In the genomic region with DNA sequence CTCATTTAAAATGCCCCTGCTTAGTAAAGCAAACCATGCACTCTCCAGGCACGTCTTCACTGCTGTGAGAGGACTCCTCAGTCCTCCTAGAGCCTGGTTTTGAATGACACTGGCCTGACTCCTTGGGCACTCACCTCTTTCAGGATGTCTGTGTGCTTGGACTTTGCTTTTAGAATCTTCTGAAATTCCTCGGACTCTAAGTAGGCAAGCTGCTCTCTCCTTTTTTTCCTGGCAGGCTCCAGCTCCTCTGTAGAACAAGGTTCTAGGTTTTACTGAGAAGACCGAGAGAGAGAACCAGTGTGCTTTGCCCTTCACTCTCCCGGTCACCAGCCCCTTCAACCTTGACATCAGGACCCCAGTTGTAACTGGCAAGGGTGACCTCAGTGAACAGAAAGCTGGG, we compare ENCODE assay signal across 24 mouse cellular contexts. TPM values are rescaled to one million over a fixed set of nuclear protein-coding genes. Genes with fewer than 3 reads are reported as not detected.
DNase-seq lines count a peak whose midpoint lies in the region; ATAC-seq lines count a peak whose summit lies in the region.
"Had no signal": no experiment of that assay in that cellular context is flagged by ENCODE, and none has a peak within 500 bp of the region (broad histone marks: within the 10 kb centered on the region; RNA-seq: fewer than 3 reads in every experiment).

No protein-coding gene starts in this region.

- no peak overlapping the region for H3K9ac ChIP-seq in kidney, embryonic 16.5 days (replicated peaks; ENCODE audit: low read length)
- H3K9ac ChIP-seq: embryonic facial prominence, embryonic 12.5 days; forebrain, embryonic 13.5 days; forebrain, embryonic 15.5 days had no signal

- DNase-seq in kidney, adult 11 months = peak; percentile 19
- no peak for DNase-seq in kidney, adult 18-20 months
- peak; percentile 26 to 49 for DNase-seq in kidney, adult 8-10 months
- peak; percentile 40 to 49 for DNase-seq in kidney, postnatal 36 days
- no peak for DNase-seq in kidney, postnatal 10 days
- DNase-seq: adrenal gland, adult 8-10 months; adrenal gland, postnatal 14 days; adrenal gland, postnatal 36 days; B cell, adult 2 months; cerebellum, adult 11-12 months; cerebellum, adult 2 months; cerebellum, adult 9-10 months; cerebellum, postnatal 10 days; cerebellum, postnatal 25 days had no signal

- H3K27me3 ChIP-seq in kidney, embryonic 16.5 days (ENCODE audit: insufficient read depth, low read length) = no peaks in the 10 kb centered on the region
- H3K27me3 ChIP-seq: CH12.LX; embryonic facial prominence, embryonic 12.5 days; forebrain, embryonic 13.5 days; forebrain, embryonic 15.5 days; Patski had no signal

- no peak for ATAC-seq in kidney, embryonic 16.5 days (ENCODE audit: low FRiP score, low TSS enrichment)
- ATAC-seq: activated CD4-positive, CD25-positive, alpha-beta regulatory T cell, adult 4 months; CD4-positive, CD25-positive, alpha-beta regulatory T cell, adult 4 months; forebrain, embryonic 13.5 days; forebrain, embryonic 15.5 days; Patski had no signal

- no peaks in the 10 kb centered on the region for H3K4me1 ChIP-seq in kidney, embryonic 16.5 days (ENCODE audit: insufficient read depth, low read length)
- H3K4me1 ChIP-seq: embryonic facial prominence, embryonic 10.5 days; embryonic facial prominence, embryonic 12.5 days; forebrain, embryonic 13.5 days; forebrain, embryonic 15.5 days had no signal

- H3K4me3 ChIP-seq in kidney, embryonic 16.5 days (ENCODE audit: low read length) = no peak overlapping the region
- H3K4me3 ChIP-seq: embryonic facial prominence, embryonic 10.5 days; embryonic facial prominence, embryonic 12.5 days; forebrain, embryonic 13.5 days; forebrain, embryonic 15.5 days had no signal

- peaks cover 63% of the 10 kb centered on the region for H3K36me3 ChIP-seq in kidney, embryonic 16.5 days (ENCODE audit: insufficient read depth, low read length)

- no peak overlapping the region for H3K27ac ChIP-seq in kidney, embryonic 16.5 days (ENCODE audit: low read length)
- H3K27ac ChIP-seq: embryonic facial prominence, embryonic 10.5 days; embryonic facial prominence, embryonic 12.5 days; forebrain, embryonic 13.5 days; forebrain, embryonic 15.5 days had no signal

- H3K9me3 ChIP-seq in kidney, embryonic 16.5 days (ENCODE audit: low read length) = no peaks in the 10 kb centered on the region
- H3K9me3 ChIP-seq: embryonic facial prominence, embryonic 10.5 days; embryonic facial prominence, embryonic 12.5 days; forebrain, embryonic 13.5 days; forebrain, embryonic 15.5 days; G1E had no signal

- no peak overlapping the region for H3K4me2 ChIP-seq in kidney, embryonic 16.5 days (replicated peaks; ENCODE audit: low read depth, low read length)
- H3K4me2 ChIP-seq: embryonic facial prominence, embryonic 12.5 days; forebrain, embryonic 13.5 days; forebrain, embryonic 15.5 days had no signal

- WGBS in kidney, embryonic 16.5 days = 92% methylated on average over 4 of the region's 4 CpGs

RNA-seq across cellular contexts. Expression of gene Mcm10, which starts 18.2 kb away (rescaled TPM):
- polyA plus RNA-seq in kidney, embryonic 16.5 days (2015; fragmentation: Nextera tagmentation; extraction: Ambion mirVana) = 34.0 and 39.5 TPM in 2 replicates

RNA-seq across cellular contexts. Expression of gene Ucma, which starts 18.5 kb away (rescaled TPM):
- polyA plus RNA-seq in kidney, embryonic 16.5 days (2015; fragmentation: Nextera tagmentation; extraction: Ambion mirVana) = not detected in 2 replicates
- polyA plus RNA-seq: activated CD4-positive, CD25-positive, alpha-beta regulatory T cell, adult 4 months; CD4-positive, CD25-positive, alpha-beta regulatory T cell, adult 4 months; embryonic facial prominence, embryonic 12.5 days; forebrain, embryonic 15.5 days; G1E; Patski had no signal

Comparison
In these comparisons a context has a peak if more than half of its experiments do, and no peak if none do; other contexts are left out.
1. DNase-seq: peak in kidney, adult 11 months (single experiment), kidney, adult 8-10 months (2 of 2) and kidney, postnatal 36 days (2 of 2); none in kidney, adult 18-20 months (single experiment) and kidney, postnatal 10 days (single experiment).